Mouse (Mus musculus): ENCODE results near the gene Cox10.

GRCm38 (mm10) chr11:64091150-64091549 lies 11.9 kb upstream of the Cox10 start:
- TF ChIP-seq CTCF (IDR thresholded peaks at IDR 0.05; ENCODE audit: low read depth, low read length) = no peak
- TF ChIP-seq POLR2A (IDR thresholded peaks at IDR 0.05; ENCODE audit: extremely low read depth, insufficient read depth, low read length) = no peak

All from liver, adult 2 months (tissue).